Mouse (Mus musculus): ENCODE measurements around the gene Gtf2h4. TPM values are rescaled to one million over a fixed set of nuclear protein-coding genes. Genes with fewer than 3 reads are reported as not detected.
A peak's percentile ranks its signal among the peaks of the same experiment; 100 is the strongest.

Gene Gtf2h4
- polyA plus RNA-seq, 1 experiment: 105 TPM

DNA sequence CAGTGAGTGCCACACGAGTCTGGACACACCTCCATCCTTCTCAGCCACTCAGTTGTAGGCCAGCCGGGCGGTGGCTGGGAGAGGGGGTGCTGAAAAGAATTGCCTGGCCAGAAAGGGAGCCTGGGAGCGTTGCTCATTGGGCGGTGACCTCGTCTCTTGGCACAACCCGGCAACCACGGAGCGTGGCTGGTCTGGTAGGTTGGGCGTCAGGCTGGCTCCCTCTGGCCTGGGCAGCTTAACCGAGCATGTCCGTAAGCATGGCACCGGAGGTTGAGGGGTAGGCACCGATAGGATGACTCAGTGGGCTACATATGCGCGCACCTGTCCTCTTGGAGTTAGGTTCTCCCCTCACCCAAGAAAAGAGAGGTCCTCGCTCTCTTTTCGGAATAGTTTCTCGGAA lies 26.4 kb upstream of the Gtf2h4 start:
- no peaks in the 10 kb centered on the region for H3K9me3 ChIP-seq (replicated peaks; ENCODE audit: control insufficient read depth, insufficient read depth, low read length, poor library complexity, severe bottlenecking)
- no peaks in the 10 kb centered on the region for H3K36me3 ChIP-seq (ENCODE audit: control insufficient read depth, insufficient read depth, low read length, poor library complexity, severe bottlenecking)
- no peak overlapping the region for H3K27ac ChIP-seq (ENCODE audit: insufficient read depth, low read length)
- TF ChIP-seq CTCF (IDR thresholded peaks at IDR 0.05; ENCODE audit: low read depth, low read length): no peak
- no peak for TF ChIP-seq POLR2A (IDR thresholded peaks at IDR 0.05; ENCODE audit: insufficient read depth, low read length)
- no peak for TF ChIP-seq EP300 (IDR thresholded peaks at IDR 0.05; ENCODE audit: insufficient read depth, low read depth, low read length)
- peak overlapping the region; percentile 71 for H3K9ac ChIP-seq (ENCODE audit: low read depth, poor library complexity, severe bottlenecking)
- H3K4me1 ChIP-seq (ENCODE audit: control insufficient read depth, insufficient read depth, low read length): peaks cover 1% of the 10 kb centered on the region
- peak overlapping the region; percentile 61 for H3K4me3 ChIP-seq (ENCODE audit: low read depth, low read length)
- H3K27me3 ChIP-seq (ENCODE audit: control insufficient read depth, insufficient read depth, low read length, poor library complexity, severe bottlenecking): no peaks in the 10 kb centered on the region

DNA sequence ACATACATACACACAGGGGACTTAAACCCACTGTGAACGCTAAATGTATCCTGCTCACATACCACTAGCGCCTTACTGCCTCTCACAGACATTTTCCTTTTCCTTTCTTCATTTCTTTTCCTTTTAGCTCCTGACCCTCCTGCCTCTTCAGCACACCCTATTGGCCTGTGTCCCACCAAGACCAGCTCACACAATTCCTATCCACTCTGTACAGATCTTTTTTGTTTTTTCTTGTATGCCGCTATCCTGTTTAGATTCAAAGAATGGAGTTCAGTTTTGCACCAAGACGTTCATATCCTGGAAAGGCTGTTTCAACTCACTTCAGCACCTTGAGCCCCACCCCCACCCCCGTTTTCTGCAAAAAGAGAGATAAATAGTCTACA lies 25.0 kb upstream of the Gtf2h4 start:
- Histone ChIP-seq H3K4me1 (ENCODE audit: control insufficient read depth, insufficient read depth, low read length) (peaks cover 1% of the 10 kb centered on the region), H3K9ac (ENCODE audit: low read depth, poor library complexity, severe bottlenecking) (no peak overlapping the region), H3K27me3 (ENCODE audit: control insufficient read depth, insufficient read depth, low read length, poor library complexity, severe bottlenecking) (no peaks in the 10 kb centered on the region), H3K4me3 (ENCODE audit: low read depth, low read length) (peak overlapping the region; percentile 9; the same call in 1 of the 2 replicates), H3K9me3 (replicated peaks; ENCODE audit: control insufficient read depth, insufficient read depth, low read length, poor library complexity, severe bottlenecking) (no peaks in the 10 kb centered on the region), H3K36me3 (ENCODE audit: control insufficient read depth, insufficient read depth, low read length, poor library complexity, severe bottlenecking) (no peaks in the 10 kb centered on the region), H3K27ac (ENCODE audit: insufficient read depth, low read length) (peak overlapping the region; percentile 77)
- no peak for TF ChIP-seq EP300 (IDR thresholded peaks at IDR 0.05; ENCODE audit: insufficient read depth, low read depth, low read length)
- no peak for TF ChIP-seq POLR2A (IDR thresholded peaks at IDR 0.05; ENCODE audit: insufficient read depth, low read length)
- no peak for TF ChIP-seq CTCF (IDR thresholded peaks at IDR 0.05; ENCODE audit: low read depth, low read length)

- H3K36me3 ChIP-seq (ENCODE audit: control insufficient read depth, insufficient read depth, low read length, poor library complexity, severe bottlenecking): no peaks in the 10 kb centered on the region
- peaks cover 1% of the 10 kb centered on the region for H3K4me1 ChIP-seq (ENCODE audit: control insufficient read depth, insufficient read depth, low read length)
- H3K27me3 ChIP-seq (ENCODE audit: control insufficient read depth, insufficient read depth, low read length, poor library complexity, severe bottlenecking): no peaks in the 10 kb centered on the region
Observed at GRCm38 (mm10) chr17:35697759-35698500, 24.4 kb upstream of the Gtf2h4 start.

DNA sequence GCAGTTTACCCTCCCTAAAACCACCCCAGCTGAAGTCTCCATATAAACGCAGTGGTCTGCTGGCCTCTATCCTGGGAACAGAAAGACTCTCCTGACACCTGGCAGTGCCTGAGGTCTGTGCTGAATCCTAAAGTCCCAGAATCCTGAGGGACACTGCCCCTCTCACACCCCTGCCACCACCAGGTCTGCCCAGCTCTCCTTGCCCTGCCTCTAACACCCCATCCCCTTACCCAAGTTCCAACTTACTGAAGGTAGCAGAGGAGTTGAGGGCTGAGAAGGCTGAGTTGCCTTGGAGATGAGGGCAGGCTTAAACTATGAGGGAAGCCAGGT lies 23.9 kb upstream of the Gtf2h4 start:
- Histone ChIP-seq H3K9me3 (replicated peaks; ENCODE audit: control insufficient read depth, insufficient read depth, low read length, poor library complexity, severe bottlenecking) (no peaks in the 10 kb centered on the region), H3K4me1 (ENCODE audit: control insufficient read depth, insufficient read depth, low read length) (peaks cover 1% of the 10 kb centered on the region), H3K36me3 (ENCODE audit: control insufficient read depth, insufficient read depth, low read length, poor library complexity, severe bottlenecking) (no peaks in the 10 kb centered on the region), H3K27me3 (ENCODE audit: control insufficient read depth, insufficient read depth, low read length, poor library complexity, severe bottlenecking) (no peaks in the 10 kb centered on the region), H3K27ac (ENCODE audit: insufficient read depth, low read length) (peak overlapping the region; percentile 77), H3K9ac (ENCODE audit: low read depth, poor library complexity, severe bottlenecking) (peak overlapping the region; percentile 6; the same call in 1 of the 2 replicates), H3K4me3 (ENCODE audit: low read depth, low read length) (peak overlapping the region; percentile 57)
- TF ChIP-seq CTCF (IDR thresholded peaks at IDR 0.05; ENCODE audit: low read depth, low read length) (no peak), EP300 (IDR thresholded peaks at IDR 0.05; ENCODE audit: insufficient read depth, low read depth, low read length) (no peak), POLR2A (IDR thresholded peaks at IDR 0.05; ENCODE audit: insufficient read depth, low read length) (no peak)

More at GRCm38 (mm10) chr17:35697759-35698500, 24.4 kb upstream of the Gtf2h4 start:
- Histone ChIP-seq H3K9me3 (replicated peaks; ENCODE audit: control insufficient read depth, insufficient read depth, low read length, poor library complexity, severe bottlenecking) (no peaks in the 10 kb centered on the region), H3K9ac (ENCODE audit: low read depth, poor library complexity, severe bottlenecking) (peak overlapping the region; percentile 6; the same call in 1 of the 2 replicates), H3K27ac (ENCODE audit: insufficient read depth, low read length) (peak overlapping the region; percentile 77), H3K4me3 (ENCODE audit: low read depth, low read length) (peak overlapping the region; percentile 57)
- TF ChIP-seq CTCF (IDR thresholded peaks at IDR 0.05; ENCODE audit: low read depth, low read length) (no peak), EP300 (IDR thresholded peaks at IDR 0.05; ENCODE audit: insufficient read depth, low read depth, low read length) (peak; percentile 89), POLR2A (IDR thresholded peaks at IDR 0.05; ENCODE audit: insufficient read depth, low read length) (peak; percentile 38)

- Histone ChIP-seq H3K4me1 (ENCODE audit: control insufficient read depth, insufficient read depth, low read length) (peaks cover 1% of the 10 kb centered on the region), H3K36me3 (ENCODE audit: control insufficient read depth, insufficient read depth, low read length, poor library complexity, severe bottlenecking) (no peaks in the 10 kb centered on the region), H3K27ac (ENCODE audit: insufficient read depth, low read length) (peak overlapping the region; percentile 77; the same call in 1 of the 2 replicates), H3K9ac (ENCODE audit: low read depth, poor library complexity, severe bottlenecking) (no peak overlapping the region), H3K4me3 (ENCODE audit: low read depth, low read length) (no peak overlapping the region), H3K9me3 (replicated peaks; ENCODE audit: control insufficient read depth, insufficient read depth, low read length, poor library complexity, severe bottlenecking) (no peaks in the 10 kb centered on the region), H3K27me3 (ENCODE audit: control insufficient read depth, insufficient read depth, low read length, poor library complexity, severe bottlenecking) (no peaks in the 10 kb centered on the region)
- no peak for TF ChIP-seq CTCF (IDR thresholded peaks at IDR 0.05; ENCODE audit: low read depth, low read length)
- TF ChIP-seq POLR2A (IDR thresholded peaks at IDR 0.05; ENCODE audit: insufficient read depth, low read length): no peak
- TF ChIP-seq EP300 (IDR thresholded peaks at IDR 0.05; ENCODE audit: insufficient read depth, low read depth, low read length): no peak
Observed at GRCm38 (mm10) chr17:35696691-35697090, 23.2 kb upstream of the Gtf2h4 start.

DNA sequence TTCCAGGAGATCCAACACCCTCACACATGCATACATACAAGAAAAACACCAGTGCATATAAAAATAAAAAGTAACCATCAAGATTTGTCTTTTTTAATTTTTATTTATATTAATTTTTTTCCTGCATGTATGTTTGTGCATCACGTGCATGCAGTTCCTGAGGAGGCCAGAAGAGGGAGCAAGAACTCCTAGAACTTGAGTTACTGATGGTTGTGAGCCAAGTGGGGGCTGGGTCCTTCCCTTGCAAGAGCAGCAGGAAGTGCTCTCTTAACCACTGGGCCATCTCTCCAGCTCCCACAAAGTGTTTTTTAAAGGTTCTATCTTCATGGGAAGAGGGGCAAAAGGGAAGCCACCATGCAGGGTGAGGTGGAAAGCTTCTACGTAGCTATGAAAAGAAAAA lies 21.8 kb upstream of the Gtf2h4 start:
- Histone ChIP-seq H3K4me3 (ENCODE audit: low read depth, low read length) (no peak overlapping the region), H3K36me3 (ENCODE audit: control insufficient read depth, insufficient read depth, low read length, poor library complexity, severe bottlenecking) (no peaks in the 10 kb centered on the region), H3K9ac (ENCODE audit: low read depth, poor library complexity, severe bottlenecking) (no peak overlapping the region), H3K4me1 (ENCODE audit: control insufficient read depth, insufficient read depth, low read length) (peaks cover 1% of the 10 kb centered on the region), H3K27ac (ENCODE audit: insufficient read depth, low read length) (no peak overlapping the region), H3K9me3 (replicated peaks; ENCODE audit: control insufficient read depth, insufficient read depth, low read length, poor library complexity, severe bottlenecking) (no peaks in the 10 kb centered on the region), H3K27me3 (ENCODE audit: control insufficient read depth, insufficient read depth, low read length, poor library complexity, severe bottlenecking) (no peaks in the 10 kb centered on the region)
- TF ChIP-seq CTCF (IDR thresholded peaks at IDR 0.05; ENCODE audit: low read depth, low read length) (peak; percentile 47), EP300 (IDR thresholded peaks at IDR 0.05; ENCODE audit: insufficient read depth, low read depth, low read length) (no peak)
